Mouse (Mus musculus) kidney, postnatal 36 days (tissue): ENCODE measurements around the gene Rbm20.

Source experiments
- DNase-seq, 2 experiments: peaks; one replicate each; pipeline ENCODE4 v3.0.0; 2021 to 2022; ENCODE audit warnings: mixed read lengths in 2 of 2

Rbm20 gene

GRCm38 (mm10) chr19:53821241-53822120 lies 144.4 kb downstream of the Rbm20 start:
- no peak for DNase-seq

DNA sequence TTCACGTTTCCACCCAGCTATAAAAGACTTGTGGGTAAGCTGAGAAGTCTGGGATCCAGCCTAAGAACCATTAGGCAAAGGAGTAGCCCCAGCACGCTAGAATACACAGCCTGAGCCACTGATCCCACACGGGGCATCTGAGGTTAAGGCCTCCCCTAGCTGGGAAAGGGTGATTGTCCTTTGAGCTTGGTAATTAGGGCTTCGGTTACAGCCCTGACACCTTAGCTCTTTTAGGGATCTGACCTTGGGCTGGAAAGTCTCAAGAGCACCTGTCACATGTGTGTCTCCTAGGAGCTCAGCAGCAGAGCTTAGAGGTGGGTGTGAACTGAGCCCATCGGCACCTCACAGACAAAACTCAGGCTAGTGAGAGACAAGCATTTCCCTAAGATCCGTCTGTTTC lies 146.7 kb downstream of the Rbm20 start:
- DNase-seq, result no peak

- DNase-seq, result peak in 1 of 2 experiments; percentile 35
Measured at GRCm38 (mm10) chr19:53824872-53825680, 148.0 kb downstream of the Rbm20 start.

DNA sequence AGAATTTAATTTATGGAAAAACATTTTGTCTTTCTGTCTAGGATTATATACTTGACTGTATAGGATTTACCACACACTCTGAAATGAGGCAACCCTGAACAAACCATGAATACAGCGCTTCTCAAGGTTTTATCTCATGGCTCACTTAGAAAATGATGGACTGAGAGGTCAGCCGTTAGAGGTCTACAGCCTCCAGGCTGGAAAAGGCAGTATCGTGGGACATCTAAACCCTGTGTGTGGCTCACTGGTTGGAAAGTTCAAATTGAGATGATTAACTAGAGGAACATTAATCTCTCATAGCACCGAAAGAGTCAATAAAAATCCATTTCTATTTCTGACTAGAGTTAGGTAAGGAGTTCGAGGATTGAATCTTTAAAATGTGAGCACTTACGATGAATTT lies 152.9 kb downstream of the Rbm20 start:
- DNase-seq, result no peak

GRCm38 (mm10) chr19:53830407-53831163 lies 153.5 kb downstream of the Rbm20 start:
- peak; percentile 35 to 58 for DNase-seq

GRCm38 (mm10) chr19:53831164-53831448 lies 154.0 kb downstream of the Rbm20 start:
- no peak for DNase-seq

DNA sequence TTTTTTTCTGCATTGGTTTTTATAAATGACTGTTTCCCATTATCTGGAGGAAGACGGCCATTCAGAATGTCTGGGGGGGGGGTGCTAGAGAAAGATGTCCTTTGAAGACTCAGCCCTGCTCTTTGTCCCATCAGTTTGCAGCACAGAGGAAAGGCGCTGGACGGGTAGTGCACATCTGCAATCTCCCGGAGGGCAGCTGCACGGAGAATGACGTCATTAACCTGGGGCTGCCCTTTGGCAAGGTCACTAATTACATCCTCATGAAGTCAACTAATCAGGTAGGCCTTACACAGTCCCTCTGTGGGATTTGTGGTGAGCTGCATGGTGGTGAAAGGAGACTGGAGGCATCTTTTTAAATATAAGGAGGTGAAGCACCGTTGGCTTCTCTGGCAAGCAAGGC lies 155.4 kb downstream of the Rbm20 start:
- DNase-seq, result no peak

DNA sequence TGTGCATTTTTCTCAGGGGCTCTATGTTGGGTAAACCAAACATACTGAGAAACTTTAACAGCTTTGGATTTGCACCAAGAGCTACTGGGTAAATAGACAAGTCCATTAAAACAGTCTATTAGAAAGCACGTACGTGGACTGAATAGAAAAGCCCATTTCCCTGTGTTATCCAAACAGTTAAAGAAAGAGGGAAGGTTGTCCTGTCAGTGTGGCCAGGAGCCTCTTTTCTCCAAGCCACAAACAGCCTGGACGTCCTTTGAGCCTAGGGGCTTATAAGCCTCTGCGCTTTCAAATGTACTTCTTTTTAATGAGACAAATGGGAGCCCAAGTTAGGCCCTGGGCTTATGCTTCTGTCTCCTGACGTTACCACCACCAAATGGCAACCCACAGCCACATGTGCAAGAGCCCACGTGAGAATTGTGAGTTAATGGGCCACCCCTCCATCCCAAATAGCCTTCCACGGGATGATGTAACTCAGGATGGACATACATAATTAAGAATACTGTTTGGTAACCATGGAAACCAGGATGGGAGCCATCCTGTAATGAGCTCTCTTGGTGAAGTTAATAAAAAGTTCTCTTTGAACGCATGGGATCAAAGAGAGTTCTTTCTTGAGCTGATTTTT lies 156.8 kb downstream of the Rbm20 start:
- no peak for DNase-seq

DNA sequence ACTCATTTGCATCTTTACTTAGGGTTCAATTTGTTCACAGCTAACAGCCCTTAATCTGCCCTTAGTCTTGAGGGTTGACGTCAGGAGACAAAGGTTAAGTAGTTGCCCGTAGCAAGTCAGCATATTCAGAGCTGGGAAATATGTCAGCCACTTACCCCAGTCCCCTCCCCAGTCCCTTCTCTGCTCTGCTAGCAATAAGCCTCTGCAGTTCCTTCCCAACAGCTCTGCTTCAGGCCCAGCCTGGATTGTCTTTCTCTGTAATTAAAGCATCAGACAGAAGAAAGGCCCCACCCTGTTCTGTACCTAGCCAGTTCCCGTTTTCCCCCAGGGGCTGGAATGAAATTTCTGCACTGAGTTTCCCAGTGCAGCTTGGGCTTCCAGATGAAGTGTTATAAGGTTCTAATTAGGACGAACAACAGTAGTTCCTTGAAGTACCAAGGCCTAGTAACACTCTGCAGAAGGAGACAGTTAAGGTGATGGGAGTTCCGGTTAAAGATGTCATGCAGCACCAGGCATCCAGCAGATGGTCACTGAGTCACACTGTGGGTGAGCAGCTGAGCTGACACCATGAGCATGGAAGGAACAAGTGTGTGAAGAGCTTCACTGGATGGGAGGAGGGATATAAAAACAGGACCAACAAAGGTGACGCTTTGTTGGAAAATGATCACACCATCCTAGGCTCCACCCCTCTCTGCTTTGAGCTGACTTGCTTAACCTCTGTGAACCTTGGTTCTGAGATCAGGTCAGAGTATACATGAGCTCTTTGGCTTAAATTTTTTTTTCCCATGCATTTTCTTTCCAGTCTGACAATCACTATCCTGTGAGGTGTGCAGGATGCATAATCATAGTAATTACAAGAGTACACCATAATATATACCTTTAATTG lies 159.7 kb downstream of the Rbm20 start:
- DNase-seq, result peak; percentile 39 to 69

DNA sequence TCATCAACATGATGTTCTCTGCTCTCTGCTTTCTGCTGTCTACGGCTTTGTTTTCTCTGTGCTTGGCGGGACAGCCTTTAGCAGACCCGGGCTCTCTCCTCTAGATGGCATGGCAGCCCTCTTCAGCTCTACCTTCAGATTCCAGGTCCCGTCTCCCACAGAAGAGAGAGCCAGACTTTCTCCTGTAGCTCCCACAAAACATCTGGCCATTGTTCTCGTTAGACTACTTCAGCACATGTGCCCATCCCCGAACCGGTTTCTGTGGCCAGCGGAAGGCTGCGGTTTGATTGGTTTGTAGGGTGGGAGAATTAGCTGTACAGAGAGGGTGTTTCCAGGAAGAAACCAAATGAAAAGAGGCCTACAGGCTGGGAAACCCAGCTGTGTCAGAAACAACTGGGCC lies 161.7 kb downstream of the Rbm20 start:
- DNase-seq, result no peak

DNA sequence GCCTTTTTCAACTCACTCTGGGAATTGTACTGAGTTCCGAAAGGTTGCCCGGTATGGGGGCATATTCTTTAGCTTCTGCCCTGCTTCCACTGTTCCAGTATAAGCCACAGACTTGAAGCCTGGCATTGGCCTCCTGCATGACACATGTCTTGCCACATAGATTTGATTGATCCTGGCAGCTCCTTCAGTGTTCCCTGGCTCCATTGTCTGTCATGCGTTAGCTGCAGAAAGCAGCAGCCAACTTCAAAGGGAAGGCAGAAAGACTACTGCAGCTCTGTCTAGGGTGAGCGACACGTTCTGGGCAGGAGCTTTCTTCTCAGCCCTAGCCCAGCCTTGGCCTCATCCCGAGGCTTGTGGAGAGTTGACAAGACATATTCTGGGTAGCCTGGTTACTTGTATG lies 162.7 kb downstream of the Rbm20 start:
- DNase-seq, result no peak

DNA sequence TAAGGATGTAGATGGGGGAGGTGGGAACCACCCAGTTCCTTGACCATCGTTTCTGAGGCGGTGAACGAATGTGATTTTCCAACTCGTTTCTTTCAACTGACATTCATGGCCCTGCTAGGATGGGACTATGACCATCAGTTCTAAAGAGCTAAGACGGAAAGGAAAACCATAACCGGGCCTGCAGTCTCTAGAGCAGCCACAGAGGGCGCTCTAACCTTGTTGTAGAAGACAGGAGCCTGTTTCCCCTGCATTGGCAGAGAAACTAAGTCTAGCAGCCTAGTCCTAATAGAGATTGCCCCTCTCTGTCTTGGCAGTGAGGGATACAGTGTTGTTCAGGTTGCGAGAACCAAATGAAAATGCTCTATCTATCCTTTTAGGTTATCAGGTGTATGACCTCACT lies 164.8 kb downstream of the Rbm20 start:
- peak in 1 of 2 experiments; percentile 74 for DNase-seq

GRCm38 (mm10) chr19:53843972-53844371 lies 166.9 kb downstream of the Rbm20 start:
- DNase-seq, result no peak

DNA sequence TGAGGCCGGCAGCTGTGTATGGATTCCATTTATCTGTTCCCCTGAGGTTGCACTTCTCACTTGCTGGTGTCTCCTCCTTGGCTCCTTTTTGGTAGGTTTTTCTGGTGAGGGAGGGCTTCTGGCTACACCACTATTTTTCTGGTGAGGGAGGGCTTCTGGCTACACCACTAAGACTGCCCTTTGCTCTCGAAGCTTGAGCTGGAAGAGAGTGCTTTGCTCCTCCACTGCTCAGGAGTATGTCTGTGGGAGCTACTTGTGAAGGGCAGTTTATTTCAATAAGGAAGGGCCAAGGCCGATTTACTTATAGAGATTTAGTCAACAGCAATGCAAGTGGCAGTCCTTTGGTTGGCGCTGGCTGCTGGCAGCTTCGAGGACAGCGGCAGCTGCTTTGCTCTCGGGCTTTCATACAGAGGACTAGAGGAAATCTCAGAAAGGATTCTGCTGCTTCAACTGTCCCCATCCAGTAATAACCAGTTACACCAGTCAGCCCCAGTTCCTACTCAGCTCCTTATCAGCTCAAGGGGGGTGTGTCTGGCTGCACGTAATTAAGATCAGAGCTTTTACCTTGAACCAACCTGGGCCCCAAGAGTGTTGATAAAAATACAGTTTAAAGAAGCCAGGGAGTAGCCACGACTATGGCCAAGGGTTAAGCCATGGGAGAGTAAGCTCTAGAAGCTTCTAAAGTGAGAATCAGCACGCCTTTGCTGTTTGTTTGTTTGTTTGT lies 171.3 kb downstream of the Rbm20 start:
- no peak for DNase-seq

GRCm38 (mm10) chr19:53850166-53850922 lies 173.2 kb downstream of the Rbm20 start:
- DNase-seq, result peak; percentile 91 to 94

DNA sequence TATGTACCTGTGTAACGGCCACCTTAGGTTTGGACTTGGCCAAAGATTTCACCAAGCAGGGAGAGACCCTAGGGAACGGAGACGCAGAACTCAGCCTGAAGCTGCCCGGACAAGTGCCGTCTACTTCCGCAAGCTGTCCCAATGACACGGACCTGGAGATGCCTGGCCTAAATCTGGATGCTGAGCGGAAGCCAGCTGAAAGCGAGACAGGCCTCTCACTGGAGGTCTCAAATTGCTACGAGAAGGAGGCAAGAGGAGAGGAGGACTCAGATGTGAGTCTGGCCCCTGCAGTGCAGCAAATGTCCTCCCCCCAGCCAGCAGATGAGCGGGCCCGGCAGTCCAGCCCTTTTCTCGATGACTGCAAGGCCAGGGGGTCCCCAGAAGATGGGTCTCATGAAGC lies 174.2 kb downstream of the Rbm20 start:
- no peak for DNase-seq

DNA sequence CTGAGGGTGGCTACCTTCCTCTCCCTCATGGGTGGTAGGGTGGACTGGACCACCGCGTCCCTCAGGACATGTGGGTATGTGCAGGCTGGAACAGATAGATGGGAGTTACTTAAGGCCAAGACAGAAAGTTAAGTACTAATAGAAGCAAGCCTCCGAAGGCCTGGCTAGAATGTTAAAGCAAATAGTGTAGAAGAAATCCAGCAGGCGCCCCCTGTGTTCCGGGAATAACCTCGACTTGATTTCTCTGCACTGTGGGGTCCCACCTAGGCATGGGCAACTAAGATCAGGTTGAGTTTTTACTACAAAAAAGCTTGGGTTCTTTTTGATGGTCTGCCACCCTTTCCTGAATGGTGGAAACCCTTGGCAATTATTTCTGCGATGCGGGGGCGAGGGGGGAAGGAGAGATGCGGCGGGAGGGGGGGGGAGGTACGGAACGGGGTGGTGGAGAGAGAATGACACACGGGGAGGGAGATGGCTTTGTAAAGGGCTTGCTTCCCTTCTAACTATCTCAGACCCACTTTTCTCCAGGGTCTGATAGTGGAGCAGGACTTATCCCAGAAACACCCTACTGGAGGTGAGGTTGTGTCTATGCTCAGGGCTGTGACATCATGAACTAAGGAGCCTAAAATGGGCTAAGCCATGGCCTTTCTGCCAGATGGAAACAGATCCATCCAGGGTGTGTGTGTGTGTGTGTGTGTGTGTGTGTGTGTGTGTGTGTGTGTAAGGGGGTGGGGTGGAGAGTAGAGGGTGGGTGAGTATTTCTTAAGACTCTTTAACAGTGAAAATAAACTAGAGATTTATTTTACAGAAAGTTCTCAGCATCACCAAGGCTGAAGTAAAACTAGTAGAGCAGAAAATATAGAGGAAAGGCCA lies 175.0 kb downstream of the Rbm20 start:
- no peak for DNase-seq

GRCm38 (mm10) chr19:53852699-53853451 lies 175.8 kb downstream of the Rbm20 start:
- DNase-seq, result peak; percentile 75 to 91

DNA sequence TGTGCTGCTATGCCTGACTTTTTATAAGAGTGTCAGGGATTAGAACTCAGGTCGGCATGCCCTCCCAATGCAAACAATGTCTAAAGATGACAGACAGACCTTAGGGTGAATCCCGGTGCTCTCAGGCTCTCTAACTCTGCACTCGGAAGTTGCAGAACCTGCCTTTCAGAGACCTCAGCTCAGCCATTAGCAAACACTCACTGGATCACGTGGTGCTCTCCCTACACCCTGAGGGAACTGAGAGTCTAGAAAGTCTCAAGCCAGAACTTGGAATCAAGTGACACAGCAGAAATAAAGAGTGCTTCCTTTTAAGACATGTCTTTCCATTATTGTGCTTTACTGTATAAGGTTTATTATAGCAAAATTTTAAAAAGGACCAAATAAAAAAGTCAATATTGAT lies 177.9 kb downstream of the Rbm20 start:
- no peak for DNase-seq
